Mouse (Mus musculus): ENCODE data around the gene Ip6k2. TPM values are rescaled to one million over a fixed set of nuclear protein-coding genes. Genes with fewer than 3 reads are reported as not detected.
A peak's percentile ranks its signal among the peaks of the same experiment; 100 is the strongest.

Gene Ip6k2
- polyA plus RNA-seq, 1 experiment = 93.8 TPM

GRCm38 (mm10) chr9:108795281-108795680 is 11.7 kb downstream of the Ip6k2 start:
- H3K4me1 ChIP-seq (ENCODE audit: control insufficient read depth, insufficient read depth, low read length) = peaks cover 25% of the 10 kb centered on the region
- no peak overlapping the region for H3K4me3 ChIP-seq (ENCODE audit: insufficient read depth, low read length)
- no peak for TF ChIP-seq CTCF (IDR thresholded peaks at IDR 0.05; ENCODE audit: borderline replicate concordance, insufficient read depth, low read length)
- TF ChIP-seq POLR2A (IDR thresholded peaks at IDR 0.05; ENCODE audit: low read depth, low read length) = no peak
- peak overlapping the region; percentile 47 for H3K27ac ChIP-seq (ENCODE audit: insufficient read depth, low read length)

- TF ChIP-seq CTCF (IDR thresholded peaks at IDR 0.05; ENCODE audit: borderline replicate concordance, insufficient read depth, low read length) (no peak), POLR2A (IDR thresholded peaks at IDR 0.05; ENCODE audit: low read depth, low read length) (no peak; the same call in 1 of the 2 replicates)
- Histone ChIP-seq H3K27ac (ENCODE audit: insufficient read depth, low read length) (peak overlapping the region; percentile 86), H3K4me1 (ENCODE audit: control insufficient read depth, insufficient read depth, low read length) (peaks cover 25% of the 10 kb centered on the region), H3K4me3 (ENCODE audit: insufficient read depth, low read length) (0 out of 2 replicates have a peak overlapping the region, but pooled peaks have one; percentile 0)
Observed at GRCm38 (mm10) chr9:108795762-108796161, 12.2 kb downstream of the Ip6k2 start.

- Histone ChIP-seq H3K4me3 (ENCODE audit: insufficient read depth, low read length) (0 out of 2 replicates have a peak overlapping the region, but pooled peaks have one; percentile 0), H3K4me1 (ENCODE audit: control insufficient read depth, insufficient read depth, low read length) (peaks cover 25% of the 10 kb centered on the region), H3K27ac (ENCODE audit: insufficient read depth, low read length) (peak overlapping the region; percentile 86)
- TF ChIP-seq POLR2A (IDR thresholded peaks at IDR 0.05; ENCODE audit: low read depth, low read length) (no peak), CTCF (IDR thresholded peaks at IDR 0.05; ENCODE audit: borderline replicate concordance, insufficient read depth, low read length) (no peak)
Observed at GRCm38 (mm10) chr9:108796351-108796981, 12.9 kb downstream of the Ip6k2 start.

- TF ChIP-seq POLR2A (IDR thresholded peaks at IDR 0.05; ENCODE audit: low read depth, low read length) (no peak), CTCF (IDR thresholded peaks at IDR 0.05; ENCODE audit: borderline replicate concordance, insufficient read depth, low read length) (no peak)
- Histone ChIP-seq H3K27ac (ENCODE audit: insufficient read depth, low read length) (peak overlapping the region; percentile 85), H3K4me3 (ENCODE audit: insufficient read depth, low read length) (no peak overlapping the region), H3K4me1 (ENCODE audit: control insufficient read depth, insufficient read depth, low read length) (peaks cover 25% of the 10 kb centered on the region)
Observed at GRCm38 (mm10) chr9:108797477-108797876, 13.9 kb downstream of the Ip6k2 start.

- Histone ChIP-seq H3K4me3 (ENCODE audit: insufficient read depth, low read length) (no peak overlapping the region), H3K27ac (ENCODE audit: insufficient read depth, low read length) (peak overlapping the region; percentile 85; the same call in 1 of the 2 replicates), H3K4me1 (ENCODE audit: control insufficient read depth, insufficient read depth, low read length) (peaks cover 21% of the 10 kb centered on the region)
- TF ChIP-seq POLR2A (IDR thresholded peaks at IDR 0.05; ENCODE audit: low read depth, low read length) (no peak), CTCF (IDR thresholded peaks at IDR 0.05; ENCODE audit: borderline replicate concordance, insufficient read depth, low read length) (no peak)
Observed at GRCm38 (mm10) chr9:108798508-108799075, 15.0 kb downstream of the Ip6k2 start.

GRCm38 (mm10) chr9:108799564-108799963 is 16.0 kb downstream of the Ip6k2 start:
- H3K4me1 ChIP-seq (ENCODE audit: control insufficient read depth, insufficient read depth, low read length) = peaks cover 21% of the 10 kb centered on the region
- TF ChIP-seq CTCF (IDR thresholded peaks at IDR 0.05; ENCODE audit: borderline replicate concordance, insufficient read depth, low read length) = no peak
- no peak for TF ChIP-seq POLR2A (IDR thresholded peaks at IDR 0.05; ENCODE audit: low read depth, low read length)
- H3K4me3 ChIP-seq (ENCODE audit: insufficient read depth, low read length) = no peak overlapping the region
- no peak overlapping the region for H3K27ac ChIP-seq (ENCODE audit: insufficient read depth, low read length)

GRCm38 (mm10) chr9:108805768-108806167 is 22.2 kb downstream of the Ip6k2 start:
- H3K4me1 ChIP-seq (ENCODE audit: control insufficient read depth, insufficient read depth, low read length) = 0 out of 2 replicates have a peak, but pooled peaks cover 3% of the 10 kb centered on the region
- no peak overlapping the region for H3K27ac ChIP-seq (ENCODE audit: insufficient read depth, low read length)
- TF ChIP-seq POLR2A (IDR thresholded peaks at IDR 0.05; ENCODE audit: low read depth, low read length) (no peak), CTCF (IDR thresholded peaks at IDR 0.05; ENCODE audit: borderline replicate concordance, insufficient read depth, low read length) (no peak)
- H3K4me3 ChIP-seq (ENCODE audit: insufficient read depth, low read length) = no peak overlapping the region

GRCm38 (mm10) chr9:108806379-108806778 is 22.8 kb downstream of the Ip6k2 start:
- no peak overlapping the region for H3K27ac ChIP-seq (ENCODE audit: insufficient read depth, low read length)
- H3K4me1 ChIP-seq (ENCODE audit: control insufficient read depth, insufficient read depth, low read length) = 0 out of 2 replicates have a peak, but pooled peaks cover 3% of the 10 kb centered on the region
- no peak overlapping the region for H3K4me3 ChIP-seq (ENCODE audit: insufficient read depth, low read length)
- TF ChIP-seq CTCF (IDR thresholded peaks at IDR 0.05; ENCODE audit: borderline replicate concordance, insufficient read depth, low read length) (no peak), POLR2A (IDR thresholded peaks at IDR 0.05; ENCODE audit: low read depth, low read length) (no peak)

GRCm38 (mm10) chr9:108806831-108807230 is 23.2 kb downstream of the Ip6k2 start:
- Histone ChIP-seq H3K27ac (ENCODE audit: insufficient read depth, low read length) (no peak overlapping the region), H3K4me1 (ENCODE audit: control insufficient read depth, insufficient read depth, low read length) (0 out of 2 replicates have a peak, but pooled peaks cover 3% of the 10 kb centered on the region), H3K4me3 (ENCODE audit: insufficient read depth, low read length) (no peak overlapping the region)
- no peak for TF ChIP-seq CTCF (IDR thresholded peaks at IDR 0.05; ENCODE audit: borderline replicate concordance, insufficient read depth, low read length)

- Histone ChIP-seq H3K27ac (ENCODE audit: insufficient read depth, low read length) (no peak overlapping the region; the same call in 1 of the 2 replicates), H3K4me1 (ENCODE audit: control insufficient read depth, insufficient read depth, low read length) (0 out of 2 replicates have a peak, but pooled peaks cover 3% of the 10 kb centered on the region), H3K4me3 (ENCODE audit: insufficient read depth, low read length) (no peak overlapping the region)
- TF ChIP-seq POLR2A (IDR thresholded peaks at IDR 0.05; ENCODE audit: low read depth, low read length) (no peak), CTCF (IDR thresholded peaks at IDR 0.05; ENCODE audit: borderline replicate concordance, insufficient read depth, low read length) (no peak)
Observed at GRCm38 (mm10) chr9:108807674-108808073, 24.1 kb downstream of the Ip6k2 start.

Measured in embryonic fibroblast, embryonic 13.5 days (primary cell).